Mouse (Mus musculus): Measurements from ENCODE around the gene Cpeb3.

DNA sequence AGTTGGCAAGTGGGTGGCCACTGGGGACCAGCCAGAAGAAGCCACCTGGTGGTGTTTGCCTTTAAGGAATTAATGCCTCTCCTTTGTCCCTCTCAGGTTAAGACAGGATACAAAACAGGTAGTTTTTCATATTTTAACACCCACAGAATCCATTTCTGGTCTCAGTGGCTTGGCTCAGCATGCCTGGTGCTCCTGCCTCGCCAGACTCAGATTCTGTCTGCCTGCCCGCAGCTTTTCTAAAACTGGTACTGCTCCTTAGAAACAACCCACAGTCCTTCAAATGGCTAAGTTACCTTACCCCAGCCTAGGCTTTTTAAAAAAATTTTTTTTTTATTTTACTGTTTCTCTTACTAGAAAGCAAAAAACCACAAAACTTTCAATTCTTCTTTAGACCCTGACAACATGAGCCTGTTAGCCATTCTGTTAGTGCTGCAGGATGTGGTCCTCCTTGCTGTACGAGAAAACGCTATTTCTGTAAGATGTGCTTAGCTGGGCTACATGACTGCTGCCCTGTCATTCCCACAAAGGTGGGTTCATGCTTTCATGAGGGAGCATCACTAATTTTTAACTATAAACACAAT lies 152.3 kb downstream of the Cpeb3 start:
- no peak for TF ChIP-seq CTCF (IDR thresholded peaks at IDR 0.05; ENCODE audit: extremely low read depth, insufficient read depth, insufficient read length, insufficient replicate concordance)
- no peak for TF ChIP-seq POLR2A (IDR thresholded peaks at IDR 0.05; ENCODE audit: low read depth, low read length)

Measured in spleen, adult 2 months (tissue).